Mouse (Mus musculus): ENCODE results near the gene Snai3.
A peak's percentile ranks its signal among the peaks of the same experiment; 100 is the strongest.

The Snai3 gene

DNA sequence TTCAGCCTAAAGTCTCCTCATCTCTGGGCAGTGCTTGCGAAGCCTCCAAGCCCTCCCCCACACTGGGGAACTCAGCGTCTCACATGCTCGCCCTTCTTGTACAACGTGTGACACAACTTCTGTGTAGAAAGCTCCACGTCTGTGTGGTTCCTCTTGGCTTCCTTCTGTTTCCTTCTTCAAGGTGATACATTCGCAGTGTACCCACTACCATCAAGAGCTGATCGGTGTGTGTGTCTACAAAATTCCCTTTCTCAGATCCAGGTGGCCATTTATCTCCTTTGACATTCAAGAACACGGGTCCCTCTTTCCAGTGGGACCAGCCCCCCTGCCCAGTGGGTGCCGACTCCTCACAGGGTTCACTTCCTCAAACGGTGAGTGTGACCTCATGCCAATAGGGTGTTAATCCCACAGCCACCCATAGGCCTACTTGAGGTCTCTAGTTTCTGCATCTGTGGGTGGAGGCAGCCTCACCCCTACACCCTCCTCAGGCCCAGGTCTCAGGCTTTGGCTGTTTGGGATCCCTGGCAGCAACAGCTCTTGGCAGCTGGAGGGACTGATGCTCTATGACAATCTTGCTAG, 30.4 kb downstream of the Snai3 start:
- peak; percentile 56 to 63 for DNase-seq

GRCm38 (mm10) chr8:122428163-122428562, 32.4 kb downstream of the Snai3 start:
- no peak for DNase-seq

DNA sequence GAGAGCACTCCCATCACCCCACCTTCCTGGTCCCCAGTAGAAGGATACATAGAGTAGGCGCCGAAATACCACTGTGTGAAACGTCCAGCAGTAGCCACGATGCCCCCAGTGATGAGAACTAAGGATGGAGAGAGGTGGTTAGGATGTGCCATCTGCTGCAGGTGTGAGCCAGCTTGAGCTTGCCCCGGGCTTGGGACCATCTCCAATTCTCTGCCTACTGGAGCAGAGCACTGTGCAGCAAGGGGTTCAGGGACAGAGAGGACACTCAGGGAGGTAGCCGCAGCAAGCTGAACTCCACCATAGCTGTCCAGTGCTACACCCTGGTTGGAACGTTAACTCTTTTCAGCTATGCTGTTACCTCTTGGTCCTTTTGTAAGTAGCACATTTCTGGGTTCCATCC, 32.9 kb downstream of the Snai3 start:
- no peak for DNase-seq

GRCm38 (mm10) chr8:122426145-122426544, 34.4 kb downstream of the Snai3 start:
- DNase-seq = no peak

DNA sequence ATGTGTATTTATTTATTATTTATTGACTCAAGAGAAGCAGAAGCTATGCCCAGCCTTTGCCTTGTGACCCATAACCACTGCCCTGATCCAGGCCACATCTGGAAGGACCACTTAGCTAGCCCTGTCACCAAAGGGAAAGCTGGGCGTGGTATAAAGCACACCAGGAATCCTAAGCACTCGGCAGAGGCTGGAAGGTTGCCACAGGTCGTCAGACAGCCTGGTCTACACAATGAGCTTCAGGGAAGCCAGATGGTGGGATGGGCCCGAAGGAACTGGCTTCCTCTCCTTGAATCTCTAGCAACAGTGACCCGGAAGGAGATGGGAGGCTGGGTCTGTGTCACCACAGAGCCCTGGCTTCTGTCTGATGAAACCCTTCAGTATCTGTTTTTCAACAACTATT, 36.9 kb downstream of the Snai3 start:
- peak; percentile 57 to 77 for DNase-seq

GRCm38 (mm10) chr8:122423217-122423616, 37.3 kb downstream of the Snai3 start:
- DNase-seq = no peak

- peak in 1 of 2 experiments; percentile 20 for DNase-seq
Measured at GRCm38 (mm10) chr8:122421376-122422070, 39.0 kb downstream of the Snai3 start, which contains the start of gene Il17c. Gene Il17c, plus strand, starts transcription at chr8:122422020.

GRCm38 (mm10) chr8:122419881-122420555, 40.5 kb downstream of the Snai3 start:
- DNase-seq = peak; percentile 54 to 79

DNA sequence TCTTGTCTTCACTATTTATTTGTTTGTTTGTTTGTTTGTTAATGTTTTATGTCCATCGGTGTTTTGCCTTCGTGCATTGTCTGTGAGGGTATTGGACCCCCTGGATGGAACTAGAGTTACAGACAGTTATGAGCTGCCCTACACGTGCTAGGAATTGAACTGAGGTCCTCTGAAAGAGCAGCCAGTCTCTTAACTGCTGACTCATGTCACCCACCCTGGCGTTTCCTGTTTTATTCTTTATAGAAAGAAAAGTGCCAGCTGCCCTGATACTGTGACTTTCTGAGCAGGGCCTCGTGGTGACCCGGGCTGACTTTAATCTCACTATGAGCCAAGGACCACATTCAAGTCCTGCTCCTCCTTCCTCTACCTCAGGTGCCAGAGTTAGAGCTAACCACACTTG, 45.0 kb downstream of the Snai3 start:
- no peak for DNase-seq

DNA sequence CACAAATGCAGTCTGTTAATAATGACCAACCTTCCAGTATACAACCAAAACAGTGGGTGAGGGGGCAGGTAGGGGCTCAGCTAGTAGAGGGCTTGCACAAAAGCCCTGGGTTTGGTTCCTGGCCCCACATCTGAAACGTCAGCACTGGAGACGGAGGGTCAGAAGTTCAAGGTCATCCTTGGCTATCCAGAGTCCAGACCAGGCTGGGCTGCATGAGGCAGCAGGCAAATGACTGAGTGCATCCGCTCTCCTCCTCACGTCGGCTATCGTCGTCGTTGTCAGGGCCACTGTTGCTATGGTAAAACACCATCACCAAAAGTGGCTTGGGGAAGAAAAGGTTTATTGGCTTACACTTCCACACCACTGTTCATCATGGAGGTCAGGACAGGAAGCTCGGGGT, 46.2 kb downstream of the Snai3 start:
- DNase-seq = no peak

GRCm38 (mm10) chr8:122407678-122408077, 52.9 kb downstream of the Snai3 start:
- DNase-seq = no peak

GRCm38 (mm10) chr8:122405146-122405805, 55.3 kb downstream of the Snai3 start:
- no peak for DNase-seq

All from lung, postnatal 4 days (tissue).